Mouse (Mus musculus) c-Kit-positive CD71-positive TER-119-negative erythroid progenitor cells, embryonic 14.5 days (primary cell): Measurements from ENCODE around the gene Fam160b1.

Source experiments
- DNase-seq: peaks from one replicate; pipeline ENCODE4 v3.0.0-alpha.2; 2013; ENCODE audit warnings: low read depth

The Fam160b1 gene

DNA sequence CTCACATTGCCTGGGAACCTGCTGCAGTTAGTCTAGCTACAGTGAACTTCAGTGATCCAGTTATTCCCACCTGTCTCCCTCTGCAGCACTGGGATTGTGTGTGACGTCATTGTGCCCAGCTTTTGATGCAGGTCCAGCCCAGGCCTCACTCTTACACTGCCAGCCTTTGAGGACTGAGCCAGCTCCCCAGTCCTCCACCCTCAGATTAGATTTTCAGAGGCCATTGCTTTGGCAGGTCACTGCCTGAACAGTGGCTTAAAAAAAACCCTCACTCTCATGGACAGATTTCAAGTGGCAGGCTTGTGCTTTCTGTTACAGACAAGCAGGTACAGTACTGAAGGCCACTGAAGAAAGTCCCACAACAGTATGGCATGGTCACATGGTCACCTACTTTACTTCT is 15.8 kb upstream of the Fam160b1 start:
- no peak for DNase-seq

GRCm38 (mm10) chr19:57349096-57349495 is 11.4 kb upstream of the Fam160b1 start:
- DNase-seq = no peak

- no peak for DNase-seq
Measured at GRCm38 (mm10) chr19:57352337-57352935, 8.0 kb upstream of the Fam160b1 start.

- no peak for DNase-seq
Measured at GRCm38 (mm10) chr19:57353228-57353627, 7.3 kb upstream of the Fam160b1 start.

GRCm38 (mm10) chr19:57354050-57354449 is 6.4 kb upstream of the Fam160b1 start:
- no peak for DNase-seq

GRCm38 (mm10) chr19:57354715-57355114 is 5.8 kb upstream of the Fam160b1 start:
- no peak for DNase-seq

- no peak for DNase-seq
Measured at GRCm38 (mm10) chr19:57355451-57356251, 4.8 kb upstream of the Fam160b1 start.

- DNase-seq = no peak
Measured at GRCm38 (mm10) chr19:57356273-57356672, 4.2 kb upstream of the Fam160b1 start.

- DNase-seq = no peak
Measured at GRCm38 (mm10) chr19:57357244-57357643, 3.2 kb upstream of the Fam160b1 start.

GRCm38 (mm10) chr19:57357811-57358210 is 2.7 kb upstream of the Fam160b1 start:
- no peak for DNase-seq

DNA sequence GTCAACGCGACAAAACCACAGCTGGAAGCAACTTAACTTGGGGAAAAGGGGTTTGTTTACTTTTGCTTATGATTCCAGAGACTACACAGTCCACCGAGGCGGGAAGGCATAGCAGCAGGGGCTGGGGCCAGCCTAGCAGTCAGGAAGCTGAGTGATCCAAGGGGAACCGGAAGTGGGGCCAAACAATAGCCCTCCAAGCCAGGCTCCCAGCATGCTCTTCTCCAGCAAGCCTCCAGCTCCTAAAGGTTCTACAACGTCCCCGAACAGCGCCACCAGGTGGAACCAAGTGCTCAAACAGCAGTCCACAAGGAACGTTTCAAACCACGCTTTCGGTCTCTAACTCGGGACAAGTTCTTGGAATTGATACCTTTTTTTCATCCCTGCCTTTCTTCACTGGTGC is 2.2 kb upstream of the Fam160b1 start:
- DNase-seq = peak; percentile 87

GRCm38 (mm10) chr19:57358836-57359598 is 1.5 kb upstream of the Fam160b1 start:
- no peak for DNase-seq

- no peak for DNase-seq
Measured at GRCm38 (mm10) chr19:57359701-57360326, 666 bp upstream of the Fam160b1 start.

- no peak for DNase-seq
Measured at GRCm38 (mm10) chr19:57361131-57361938, 855 bp downstream of the Fam160b1 start.

DNA sequence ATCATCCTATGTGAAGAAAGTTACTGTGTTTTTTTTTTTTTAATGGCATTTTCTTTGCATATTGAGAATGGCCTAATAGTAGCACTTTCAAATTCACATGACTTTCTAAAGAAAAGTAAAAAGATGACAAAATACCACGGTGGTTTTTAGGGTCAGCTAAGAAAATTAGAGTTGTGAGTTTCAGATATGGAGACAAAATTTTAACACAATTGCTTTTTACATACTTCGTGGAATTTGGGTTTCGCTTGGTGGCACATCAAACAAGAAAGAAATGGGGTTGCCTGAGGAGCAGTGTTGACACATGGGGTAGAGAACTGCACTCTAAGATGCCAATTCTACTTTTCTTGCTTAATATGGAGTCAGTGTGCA is 1.4 kb downstream of the Fam160b1 start:
- no peak for DNase-seq

- DNase-seq = no peak
Measured at GRCm38 (mm10) chr19:57362586-57362985, 2.1 kb downstream of the Fam160b1 start.

DNA sequence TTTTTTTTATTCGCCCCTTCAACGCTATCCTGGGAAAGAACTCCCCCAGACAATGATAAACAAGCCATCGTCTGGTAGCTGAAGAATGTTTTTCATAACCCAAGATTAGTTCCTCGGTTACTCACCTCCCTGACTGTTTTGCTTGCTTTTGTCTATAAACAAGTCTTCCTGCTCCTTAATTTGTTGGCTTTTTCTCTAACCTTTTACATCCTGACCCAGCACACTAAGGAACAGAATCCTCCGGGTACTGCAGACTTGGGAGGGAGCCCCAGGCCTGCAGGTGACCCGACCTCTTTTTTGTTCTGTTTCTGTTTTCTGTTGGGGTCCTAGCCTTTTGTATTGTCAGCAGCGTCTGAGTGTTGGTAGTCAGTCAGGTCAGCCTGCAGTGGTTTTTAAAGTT is 2.6 kb downstream of the Fam160b1 start:
- DNase-seq = no peak

DNA sequence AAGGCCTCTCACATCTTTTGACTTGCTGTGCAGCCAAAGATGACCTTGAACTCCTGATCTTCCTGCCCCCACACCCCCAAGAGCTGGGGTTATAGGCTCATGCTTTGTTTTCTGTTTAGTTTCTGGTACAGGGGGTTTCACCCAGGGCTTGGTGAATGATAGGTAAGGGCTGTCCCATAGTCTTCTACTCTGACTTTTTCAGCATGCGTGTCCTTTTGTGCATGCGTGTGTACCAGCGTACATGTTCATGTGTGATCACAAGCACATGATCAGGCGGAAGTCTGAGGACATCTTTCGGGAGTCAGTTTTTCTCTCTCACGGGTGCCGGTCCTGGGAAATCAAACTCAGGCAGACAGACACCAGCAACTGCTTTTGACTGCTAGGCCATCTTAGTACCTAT is 3.1 kb downstream of the Fam160b1 start:
- no peak for DNase-seq

DNA sequence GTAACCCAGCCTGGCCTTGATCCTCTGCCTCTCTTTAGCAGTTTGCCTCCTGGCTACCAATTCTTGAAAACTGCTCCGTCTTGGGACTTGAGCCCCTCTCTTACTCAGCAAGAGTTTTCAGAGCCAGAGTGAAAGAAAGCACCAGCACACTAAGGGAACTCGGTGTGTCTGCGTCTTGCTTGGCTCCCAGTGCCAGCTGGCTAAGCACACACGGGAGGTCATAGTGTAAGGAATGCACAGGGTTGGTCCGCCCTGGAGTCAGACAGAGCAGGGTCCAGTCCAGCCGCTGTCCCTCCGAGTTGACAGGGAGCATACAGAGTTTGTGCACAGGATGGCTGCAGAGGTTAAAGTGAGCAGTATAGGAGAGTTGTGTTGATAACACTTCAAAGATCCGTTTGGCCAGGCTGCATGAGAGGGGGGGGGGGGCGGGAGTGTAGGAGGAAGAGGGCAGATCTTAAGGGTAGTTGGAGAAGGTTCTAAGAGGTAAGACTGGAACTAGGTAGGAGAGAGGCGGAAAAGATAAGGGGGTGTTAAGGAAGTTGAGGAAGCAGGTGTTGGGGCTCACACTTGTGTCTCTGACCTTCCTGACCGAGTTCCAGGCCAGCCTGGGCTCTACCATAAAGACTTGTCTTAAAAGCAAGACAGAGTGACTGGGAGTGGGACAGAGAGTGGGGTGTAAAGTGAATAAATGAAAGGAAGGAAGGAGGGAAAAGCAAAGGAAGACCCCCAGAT is 4.6 kb downstream of the Fam160b1 start:
- DNase-seq = no peak

DNA sequence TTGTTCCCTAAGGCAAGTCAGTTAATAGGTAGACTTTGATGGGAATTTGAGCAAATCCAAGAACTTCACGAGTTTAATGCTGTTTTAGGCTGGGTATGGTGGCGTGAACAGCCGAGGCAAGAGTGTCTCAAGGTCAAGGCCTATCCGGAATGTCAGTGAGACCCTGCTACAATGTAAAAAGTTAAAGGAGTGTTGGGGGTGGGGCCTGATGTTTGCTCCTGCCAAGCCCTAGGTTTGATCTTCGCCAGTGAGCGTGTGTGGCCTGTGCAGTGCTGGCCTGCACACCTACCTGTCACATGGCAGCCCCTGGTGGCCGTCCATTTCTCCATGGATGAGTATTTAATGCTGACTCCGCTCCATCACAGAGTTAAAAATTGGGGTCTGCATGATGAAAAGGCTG is 5.5 kb downstream of the Fam160b1 start:
- no peak for DNase-seq

- DNase-seq = no peak
Measured at GRCm38 (mm10) chr19:57366626-57367025, 6.1 kb downstream of the Fam160b1 start.
